In the genomic region with DNA sequence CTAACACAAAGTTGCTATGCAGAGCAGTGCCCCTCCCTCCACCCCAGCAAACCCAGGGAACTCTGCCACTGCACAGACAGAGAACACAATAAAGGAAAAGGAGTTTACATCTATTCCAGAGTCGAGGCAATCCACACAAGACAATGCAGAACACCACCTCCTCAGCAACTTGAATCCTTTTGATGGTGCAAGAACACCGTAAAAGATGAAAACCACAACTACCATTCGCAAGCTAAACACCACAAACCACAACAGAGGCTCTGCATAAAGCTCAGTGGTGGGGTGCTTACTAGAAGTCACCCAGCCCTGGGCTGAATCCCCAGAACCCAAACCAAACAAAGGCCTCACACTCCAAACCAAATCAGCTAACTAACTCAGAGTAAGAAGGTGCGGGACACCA, we compare ENCODE assay signal across 10 mouse cellular contexts.
DNase-seq lines count a peak whose midpoint lies in the region; ATAC-seq and TF ChIP-seq lines count a peak whose summit lies in the region.
"Had no signal": no experiment of that assay in that cellular context is flagged by ENCODE, and none has a peak within 500 bp of the region (broad histone marks: within the 10 kb centered on the region; RNA-seq: fewer than 3 reads in every experiment).

No protein-coding gene starts in this region.

- no peaks in the 10 kb centered on the region for H3K27me3 ChIP-seq in heart, embryonic 14.5 days (ENCODE audit: control insufficient read depth, insufficient read depth, low read length)
- H3K27me3 ChIP-seq in lung, embryonic 15.5 days = no peaks in the 10 kb centered on the region
- no peaks in the 10 kb centered on the region for H3K27me3 ChIP-seq in myocyte (ENCODE audit: control insufficient read depth, insufficient read depth, insufficient read length)

- 79% methylated on average over 4 of the region's 4 CpGs for WGBS in heart, embryonic 14.5 days
- 79% methylated on average over 4 of the region's 4 CpGs for WGBS in lung, embryonic 15.5 days

- no peak overlapping the region for H3K4me3 ChIP-seq in heart, embryonic 14.5 days (ENCODE audit: control insufficient read depth in 1 of 2, insufficient read depth in 1 of 2, low read depth in 1 of 2, low read length in 2 of 2)
- H3K4me3 ChIP-seq in lung, embryonic 15.5 days = no peak overlapping the region
- no peak overlapping the region for H3K4me3 ChIP-seq in myocyte

- ATAC-seq in heart, embryonic 14.5 days (ENCODE audit: insufficient number of reproducible peaks, insufficient read depth, low FRiP score, low read depth) = no peak
- no peak for ATAC-seq in lung, embryonic 15.5 days (ENCODE audit: borderline replicate concordance, extremely low read depth, low FRiP score, low TSS enrichment)

- intact Hi-C loops in gastrocnemius, postnatal 14 days (cut with DNase I; ENCODE audit: low total_unique reads) = no loop called here

- H3K9ac ChIP-seq in heart, embryonic 14.5 days (ENCODE audit: low read length) = no peak overlapping the region
- H3K9ac ChIP-seq in lung, embryonic 15.5 days = no peak overlapping the region

- peak overlapping the region; percentile 66; the same call in 1 of the 2 replicates for H3K4me2 ChIP-seq in heart, embryonic 14.5 days (ENCODE audit: low read length)
- H3K4me2 ChIP-seq in lung, embryonic 15.5 days = no peak overlapping the region
- peak overlapping the region; percentile 44 for H3K4me2 ChIP-seq in myocyte (ENCODE audit: low read depth)

- H3K79me2 ChIP-seq in myocyte (ENCODE audit: control insufficient read depth, insufficient read depth) = peaks cover 6% of the 10 kb centered on the region

- TF ChIP-seq POLR2A in myocyte (IDR thresholded peaks at IDR 0.05; ENCODE audit: insufficient read length, low read depth) = no peak

- no peak for DNase-seq in heart, adult 9 months (ENCODE audit: low spot score in 2 of 2)
- no peak for DNase-seq in lung, postnatal 36 days
- peak; percentile 32 for DNase-seq in T-cell, adult 2 months (ENCODE audit: low spot score)
- DNase-seq in gastrocnemius, adult 8-10 months (ENCODE audit: low spot score in 2 of 2) = no peak
- DNase-seq in gastrocnemius, postnatal 14 days = no peak
- DNase-seq: cerebellum, postnatal 14 days had no signal

- H3K36me3 ChIP-seq in heart, embryonic 14.5 days (ENCODE audit: control insufficient read depth, insufficient read depth, low read length) = no peaks in the 10 kb centered on the region
- no peaks in the 10 kb centered on the region for H3K36me3 ChIP-seq in lung, embryonic 15.5 days
- no peaks in the 10 kb centered on the region for H3K36me3 ChIP-seq in myocyte (ENCODE audit: control insufficient read depth, insufficient read depth)

- H3K27ac ChIP-seq in heart, embryonic 14.5 days (replicated peaks in 1 of 2; ENCODE audit: control insufficient read depth in 1 of 2, insufficient read depth in 1 of 2, low read depth in 2 of 2, low read length in 2 of 2) = peak overlapping the region; percentile 72 to 85
- peak overlapping the region; percentile 74 for H3K27ac ChIP-seq in lung, embryonic 15.5 days
- H3K27ac ChIP-seq: macrophage had no signal

- H3K9me3 ChIP-seq in heart, embryonic 14.5 days (ENCODE audit: control insufficient read depth, low read length) = no peaks in the 10 kb centered on the region
- no peaks in the 10 kb centered on the region for H3K9me3 ChIP-seq in lung, embryonic 15.5 days

- no peak overlapping the region for H3ac ChIP-seq in myocyte (ENCODE audit: control insufficient read depth, insufficient read length)

- peaks cover 36 to 67% of the 10 kb centered on the region in 2 experiments for H3K4me1 ChIP-seq in heart, embryonic 14.5 days (ENCODE audit: control insufficient read depth in 2 of 2, insufficient read depth in 2 of 2, low read length in 2 of 2)
- peaks cover 71% of the 10 kb centered on the region for H3K4me1 ChIP-seq in lung, embryonic 15.5 days

TF ChIP-seq in myocyte, 11 proteins besides CTCF, POLR2A, EP300 and RAD21:
- TF ChIP-seq MYOD1 (IDR thresholded peaks at IDR 0.05; ENCODE audit: control insufficient read depth in 1 of 3, insufficient read length in 2 of 3, low read depth in 2 of 3) (no peak), SRF (IDR thresholded peaks at IDR 0.05; ENCODE audit: control insufficient read depth, insufficient read length, low read depth) (no peak), TCF12 (IDR thresholded peaks at IDR 0.05; ENCODE audit: insufficient read depth, poor library complexity, severe bottlenecking) (no peak), E2F4 (IDR thresholded peaks at IDR 0.05; ENCODE audit: insufficient read depth) (no peak), CEBPB (IDR thresholded peaks at IDR 0.05; ENCODE audit: insufficient read depth, poor library complexity, severe bottlenecking) (peak; percentile 84)
